Mouse (Mus musculus): Measurements from ENCODE around the gene Eif3a. TPM values are rescaled to one million over a fixed set of nuclear protein-coding genes. Genes with fewer than 3 reads are reported as not detected.

The Eif3a gene
- polyA plus RNA-seq (2012; rRNA removed), result 110 and 116 TPM in 2 replicates

GRCm38 (mm10) chr19:60790551-60791161 lies at the start of gene Eif3a:
Eif3a (minus strand) TSS chr19:60790658.

GRCm38 (mm10) chr19:60811098-60812035 lies 20.9 kb upstream of the Eif3a start, which contains the start of gene Fam45a:
Fam45a (plus strand) TSS chr19:60811585.

GRCm38 (mm10) chr19:60755438-60756191 lies 34.8 kb downstream of the Eif3a start, which contains the start of gene Nanos1:
Nanos1 (plus strand) TSS chr19:60755987.

Other genes starting within 250 kb of the Eif3a start
- gene Cacul1, start 209.6 kb downstream of the Eif3a start, polyA plus RNA-seq (2012; rRNA removed), result 23.2 and 24.5 TPM in 2 replicates
- 15.8 and 16.2 TPM in 2 replicates for gene Nanos1, start 34.7 kb downstream of the Eif3a start, polyA plus RNA-seq (2012; rRNA removed)
- 36.2 and 36.9 TPM in 2 replicates for gene Fam45a, start 20.9 kb upstream of the Eif3a start, polyA plus RNA-seq (2012; rRNA removed)
- 9.8 and 10.8 TPM in 2 replicates for gene Sfxn4, start 70.8 kb upstream of the Eif3a start, polyA plus RNA-seq (2012; rRNA removed)
- gene Prdx3, start 83.9 kb upstream of the Eif3a start, polyA plus RNA-seq (2012; rRNA removed), result 64.5 and 65.2 TPM in 2 replicates
- 4.7 and 5.1 TPM in 2 replicates for gene Grk5, start 99.1 kb upstream of the Eif3a start, polyA plus RNA-seq (2012; rRNA removed)

Measured in central nervous system, embryonic 14 days (tissue).